Mouse (Mus musculus) small intestine, adult 2 months (tissue): ENCODE results near the gene Edem1.

Experiments used
- CTCF ChIP-seq: fragments of 200-500 bp; IDR thresholded peaks from 2 replicates; pipeline ENCODE4 v1.5.1; 2012; ENCODE audit warnings: low read depth, mild to moderate bottlenecking, control low read depth, inconsistent platforms, low read length, moderate library complexity, mixed read lengths; ENCODE audit not compliant: insufficient replicate concordance, insufficient read length; ENCODE audit errors: extremely low read depth
- POLR2A ChIP-seq: fragments of 200-500 bp; IDR thresholded peaks from 2 replicates; pipeline ENCODE4 v1.6.1; 2012; ENCODE audit warnings: low read depth, mild to moderate bottlenecking, control low read depth, inconsistent platforms, low read length, moderate library complexity

DNA sequence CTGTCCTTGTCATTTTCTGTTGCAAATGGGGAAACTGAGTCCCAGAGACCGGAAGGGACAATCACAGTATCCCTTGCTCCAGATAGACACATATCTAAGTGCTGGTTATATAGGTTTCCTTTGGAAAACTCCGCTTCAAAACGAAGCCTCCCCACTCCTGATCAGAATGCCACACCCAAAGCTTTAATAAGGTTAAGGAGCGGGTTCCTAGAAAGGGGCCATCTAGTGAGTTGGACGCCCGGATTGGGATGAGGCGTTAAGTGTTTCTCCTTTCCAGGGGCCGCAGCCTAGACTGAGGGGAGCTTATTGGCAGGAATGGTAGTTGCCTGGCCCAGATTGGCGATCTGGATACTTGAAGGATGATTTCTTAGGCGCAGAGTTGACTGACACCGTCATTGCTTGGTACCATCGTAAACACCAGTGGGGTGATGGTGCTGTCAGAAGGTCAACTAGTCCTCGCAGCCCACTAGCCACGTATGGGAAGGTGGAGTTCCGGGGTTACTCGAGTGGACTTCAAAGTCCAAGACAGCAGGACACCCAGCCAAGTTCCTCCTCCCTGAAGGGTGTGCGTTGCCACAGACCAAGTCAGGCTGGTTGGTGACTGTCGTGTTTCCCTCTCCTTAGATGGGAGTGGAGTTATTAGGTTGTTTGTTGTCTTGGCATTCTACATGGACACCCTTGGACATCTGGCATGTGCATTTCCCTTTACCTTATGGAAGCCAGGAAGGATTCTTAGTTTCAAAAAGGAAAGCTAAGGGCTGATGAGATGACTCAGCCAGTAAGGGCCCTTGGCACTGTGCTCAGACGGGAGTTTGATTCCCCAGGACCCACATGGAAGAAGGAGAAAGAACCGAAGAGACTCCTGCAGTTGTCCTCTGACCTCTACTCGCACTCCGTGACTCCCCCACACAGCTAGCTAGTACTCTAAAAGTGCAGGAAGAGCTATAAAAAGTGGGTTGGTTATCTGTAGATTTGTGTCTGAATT is 1.2 kb downstream of the Edem1 start:
- TF ChIP-seq POLR2A: no peak; the same call in 1 of the 2 replicates
- no peak for TF ChIP-seq CTCF
